Mouse (Mus musculus) heart, postnatal 0 days (tissue): ENCODE data around the gene Fkbp3. TPM values are rescaled to one million over a fixed set of nuclear protein-coding genes. Genes with fewer than 3 reads are reported as not detected.
A peak's percentile ranks its signal among the peaks of the same experiment; 100 is the strongest.

Experiments used
- ATAC-seq: fragments of 200-750 bp; cut with Nextera tagmentation; 2 replicates; pipeline ENCODE4 v1.8.0; 2017; ENCODE audit warnings: low read depth, moderate number of reproducible peaks, moderate library complexity; ENCODE audit not compliant: insufficient read depth
- DNase-seq: peaks from one replicate; pipeline ENCODE4 v3.0.0-alpha.2; 2016; ENCODE audit warnings: low spot score
- H3K27ac ChIP-seq: fragments of 300-500 bp; sonication (generic); 2 replicates; pipeline ENCODE4 v1.5.1; 2014; ENCODE audit warnings: low read depth, mild to moderate bottlenecking
- H3K27me3 ChIP-seq: fragments of 300-500 bp; sonication (generic); 2 replicates; pipeline ENCODE4 v1.6.1; 2014; ENCODE audit warnings: low read length, mixed read lengths; ENCODE audit not compliant: control insufficient read depth, insufficient read depth
- H3K36me3 ChIP-seq: fragments of 300-500 bp; sonication (generic); replicated peaks from 2 replicates; pipeline ENCODE4 v1.6.1; 2014; ENCODE audit warnings: low read length, mixed read lengths; ENCODE audit not compliant: control insufficient read depth, insufficient read depth
- H3K4me1 ChIP-seq: fragments of 300-500 bp; sonication (generic); 2 replicates; pipeline ENCODE4 v1.6.1; 2014; ENCODE audit warnings: antibody characterized with exemption; ENCODE audit not compliant: control insufficient read depth, insufficient read depth
- H3K4me2 ChIP-seq: fragments of 300-500 bp; sonication (generic); 2 replicates; pipeline ENCODE4 v1.6.1; 2014; ENCODE audit warnings: low read depth, mild to moderate bottlenecking, low read length, moderate library complexity
- H3K4me3 ChIP-seq: fragments of 300-500 bp; sonication (generic); 2 replicates; pipeline ENCODE4 v1.5.1; 2014; ENCODE audit warnings: low read depth, low read length
- H3K9ac ChIP-seq: fragments of 300-500 bp; sonication (generic); replicated peaks from 2 replicates; pipeline ENCODE4 v1.6.1; 2014; ENCODE audit warnings: low read depth, low read length, mixed read lengths
- H3K9me3 ChIP-seq: fragments of 300-500 bp; sonication (generic); replicated peaks from 2 replicates; pipeline ENCODE4 v1.6.1; 2016; ENCODE audit warnings: low read length; ENCODE audit not compliant: control insufficient read depth
- CTCF ChIP-seq: IDR thresholded peaks from 2 replicates; pipeline ENCODE4 v1.5.1; 2016; ENCODE audit warnings: antibody characterized with exemption, control low read depth, low read depth
- EP300 ChIP-seq: IDR thresholded peaks from 2 replicates; pipeline ENCODE4 v1.6.1; 2016; ENCODE audit warnings: antibody characterized with exemption, low read depth
- WGBS: fragments of 180-500 bp; shearing (Covaris S2); extraction: QIAGEN DNeasy Blood & Tissue Kit; methylation state at CpG from one replicate; pipeline ENCODE4 v1.1.7; 2014; 5-methylcytosine and 5-hydroxymethylcytosine counted together
- polyA plus RNA-seq: library from polyadenylated mRNA; unstranded; fragments of >200 nt; fragmentation: Nextera tagmentation; extraction: Ambion mirVana; gene quantifications from 2 replicates; pipeline ENCODE4 v1.2.1, GENCODE M21; 2015
- total RNA-seq: library from RNA; depleted of rRNA; stranded (reverse); fragments of >200 nt; gene quantifications from 2 replicates; pipeline ENCODE4 v1.2.3, GENCODE M21; 2014; ENCODE audit warnings: low replicate concordance

The Fkbp3 gene
- total and polyA plus RNA-seq, 2 experiments from 2014 or later: 200 to 604 TPM

DNA sequence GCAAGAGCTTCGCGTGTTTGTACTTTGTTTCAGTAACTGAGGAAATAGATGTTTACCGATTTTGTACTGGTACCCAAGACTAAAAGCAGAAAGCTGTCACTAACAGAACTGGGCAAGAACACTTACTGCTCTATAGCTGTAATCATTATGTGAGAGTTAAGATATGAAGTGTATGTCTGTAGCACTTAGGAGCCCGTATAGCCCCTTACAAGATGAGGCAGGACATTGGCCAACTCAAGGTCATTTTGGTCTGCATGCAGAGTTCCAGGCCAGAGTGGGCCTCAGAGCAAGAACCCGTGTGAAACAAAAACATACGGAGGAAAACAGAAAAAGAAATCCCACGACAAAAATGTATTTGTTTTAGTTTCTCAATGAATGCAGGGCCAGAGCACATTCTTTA, 844 bp upstream of the Fkbp3 start:
- no peaks in the 10 kb centered on the region for H3K9me3 ChIP-seq
- no peaks in the 10 kb centered on the region for H3K27me3 ChIP-seq
- peak overlapping the region; percentile 96 for H3K4me3 ChIP-seq
- TF ChIP-seq EP300 (no peak), CTCF (no peak)
- no peaks in the 10 kb centered on the region; the same call in 1 of the 2 replicates for H3K36me3 ChIP-seq
- peak overlapping the region; percentile 86; the same call in 1 of the 2 replicates for H3K9ac ChIP-seq
- 33% methylated on average over 7 of the region's 7 CpGs for WGBS
- DNase-seq: no peak
- peak overlapping the region; percentile 95 for H3K27ac ChIP-seq
- H3K4me1 ChIP-seq: peaks cover 19% of the 10 kb centered on the region
- H3K4me2 ChIP-seq: peak overlapping the region; percentile 97
- ATAC-seq: no peak

DNA sequence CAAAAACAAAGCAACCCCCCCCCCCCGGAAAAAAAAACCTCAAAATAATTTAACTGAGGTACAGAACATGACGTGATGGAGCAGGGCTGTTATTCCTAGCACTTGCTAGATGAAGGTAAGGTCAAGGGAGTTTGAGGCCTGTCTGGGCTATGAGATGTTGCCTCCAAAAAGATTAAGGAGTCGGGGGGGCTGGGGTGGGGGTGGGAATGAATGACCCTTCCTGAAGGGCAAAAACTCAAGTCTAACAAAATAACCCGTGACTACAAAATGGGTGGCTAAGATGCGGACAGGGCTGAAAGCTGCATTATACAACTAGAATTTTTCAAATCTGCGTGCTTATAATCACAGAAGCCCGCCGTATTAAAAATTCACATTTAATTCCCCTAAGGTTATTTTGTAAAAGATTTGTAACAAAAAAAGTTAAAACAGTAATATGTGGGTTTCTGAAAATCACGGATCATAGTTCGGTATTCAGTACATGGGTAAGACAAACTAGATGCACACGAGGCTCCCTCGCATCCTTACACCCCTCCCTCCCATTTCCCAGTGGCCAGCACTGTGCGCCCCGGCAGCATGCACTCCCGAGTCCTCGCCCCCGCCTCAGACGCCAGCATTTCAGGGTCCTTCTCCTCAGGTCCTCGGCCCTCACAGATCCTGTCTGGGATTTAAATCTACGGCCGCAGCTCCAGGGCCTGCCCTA, 746 bp downstream of the Fkbp3 start:
- Histone ChIP-seq H3K4me3 (peak overlapping the region; percentile 96), H3K36me3 (peaks cover 3% of the 10 kb centered on the region; the same call in 1 of the 2 replicates), H3K9me3 (no peaks in the 10 kb centered on the region), H3K9ac (peak overlapping the region; percentile 86), H3K27ac (peak overlapping the region; percentile 95), H3K27me3 (no peaks in the 10 kb centered on the region), H3K4me1 (peaks cover 29% of the 10 kb centered on the region), H3K4me2 (peak overlapping the region; percentile 97)
- ATAC-seq (peak; percentile 38), DNase-seq (peak; percentile 18)
- no peak for TF ChIP-seq EP300
- TF ChIP-seq CTCF: no peak
- WGBS: 1% methylated on average over 21 of the region's 21 CpGs

DNA sequence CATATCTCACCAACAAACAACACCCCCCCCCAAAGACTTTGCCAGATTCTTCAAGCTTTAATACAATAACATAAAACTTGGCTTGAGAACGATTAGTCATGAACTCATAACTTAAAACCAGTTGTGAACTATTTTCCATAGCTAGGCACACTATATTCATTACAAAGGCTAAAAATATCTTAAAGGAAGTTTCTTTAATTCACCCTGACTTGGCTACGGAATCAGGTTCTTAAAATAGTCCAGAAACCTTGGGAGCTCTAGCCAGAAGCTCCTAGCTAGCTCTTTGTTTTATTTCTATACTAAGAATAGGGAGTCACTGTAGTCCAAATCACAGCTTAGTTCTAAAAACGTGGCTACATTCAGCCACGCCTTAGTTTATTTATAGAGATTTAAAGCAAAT, 5.4 kb downstream of the Fkbp3 start:
- 16% methylated on average over 4 of the region's 4 CpGs for WGBS
- TF ChIP-seq CTCF (no peak), EP300 (no peak)
- peaks cover 14% of the 10 kb centered on the region for H3K4me1 ChIP-seq
- ATAC-seq: no peak
- no peak overlapping the region for H3K9ac ChIP-seq
- H3K36me3 ChIP-seq: peaks cover 26% of the 10 kb centered on the region
- H3K27ac ChIP-seq: peak overlapping the region; percentile 83
- H3K4me2 ChIP-seq: peak overlapping the region; percentile 31; the same call in 1 of the 2 replicates
- no peaks in the 10 kb centered on the region for H3K27me3 ChIP-seq
- no peak overlapping the region for H3K4me3 ChIP-seq
- no peaks in the 10 kb centered on the region for H3K9me3 ChIP-seq
- DNase-seq: peak; percentile 55

DNA sequence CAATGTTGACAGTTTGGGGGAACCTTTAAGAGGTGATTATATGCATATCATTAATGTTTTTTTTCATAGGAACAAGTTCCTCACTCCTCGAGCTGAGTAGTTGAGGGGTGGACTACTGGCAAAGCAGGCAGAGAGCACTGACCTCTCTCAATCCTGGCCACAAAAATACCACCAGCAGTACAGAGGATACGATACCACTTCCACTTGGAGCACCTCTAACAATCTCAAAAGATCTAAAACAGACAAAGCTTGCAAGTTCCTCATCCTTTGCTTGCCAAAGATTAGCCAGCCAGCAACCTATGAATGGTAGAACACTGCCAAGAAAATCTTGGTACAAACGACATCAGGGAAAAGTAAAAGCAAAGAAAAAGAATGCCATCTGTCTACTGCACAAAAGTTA, 7.6 kb downstream of the Fkbp3 start:
- ATAC-seq (no peak), DNase-seq (no peak)
- Histone ChIP-seq H3K9ac (no peak overlapping the region), H3K4me2 (no peak overlapping the region), H3K4me3 (no peak overlapping the region), H3K36me3 (peaks cover 39% of the 10 kb centered on the region), H3K9me3 (no peaks in the 10 kb centered on the region), H3K27ac (no peak overlapping the region), H3K27me3 (no peaks in the 10 kb centered on the region), H3K4me1 (peaks cover 14% of the 10 kb centered on the region)
- no peak for TF ChIP-seq EP300
- no peak for TF ChIP-seq CTCF
- WGBS: 38% methylated on average over 3 of the region's 3 CpGs

DNA sequence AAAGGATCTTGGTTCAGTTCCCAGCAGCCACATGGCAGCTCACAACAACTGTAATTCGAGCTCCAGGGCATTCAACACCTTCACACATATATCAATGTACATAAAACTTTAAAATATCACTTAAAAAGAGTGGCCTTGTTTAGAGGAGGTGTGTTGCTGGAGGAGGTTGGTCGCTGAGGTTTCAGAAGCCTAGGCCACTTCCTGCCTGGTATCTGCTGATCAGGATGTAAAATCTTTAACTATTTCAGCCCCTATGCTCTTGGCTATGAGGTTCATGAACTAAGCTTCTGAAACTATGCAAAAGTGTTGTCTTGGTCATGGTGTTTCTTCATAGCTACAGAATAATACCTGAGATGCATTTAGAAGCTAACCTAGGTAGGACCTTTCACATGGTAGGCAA, 8.6 kb downstream of the Fkbp3 start:
- Histone ChIP-seq H3K27me3 (no peaks in the 10 kb centered on the region), H3K4me2 (no peak overlapping the region), H3K4me3 (no peak overlapping the region), H3K36me3 (peaks cover 48% of the 10 kb centered on the region), H3K4me1 (peaks cover 14% of the 10 kb centered on the region), H3K27ac (no peak overlapping the region), H3K9me3 (no peaks in the 10 kb centered on the region), H3K9ac (no peak overlapping the region)
- ATAC-seq: no peak
- TF ChIP-seq CTCF: no peak
- no peak for TF ChIP-seq EP300
- 58% methylated on average over 2 of the region's 2 CpGs for WGBS
- DNase-seq: no peak

DNA sequence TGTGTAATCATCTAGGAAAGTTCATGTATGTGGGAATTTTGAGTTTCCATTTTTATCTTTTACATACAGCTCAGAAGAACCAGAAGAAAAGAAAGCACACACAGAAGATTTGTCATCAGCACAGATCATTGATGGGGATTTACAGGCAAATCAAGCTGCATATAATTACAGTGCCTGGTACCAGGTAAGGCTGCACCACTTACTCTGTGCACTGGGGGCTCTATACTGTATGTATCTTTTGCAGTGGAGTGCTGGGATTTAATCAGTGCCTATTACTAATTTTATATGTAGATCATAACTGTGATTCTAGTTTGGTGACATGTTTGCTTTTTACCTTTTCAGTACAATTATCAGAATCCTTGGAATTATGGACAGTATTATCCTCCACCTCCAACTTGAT, 12.7 kb downstream of the Fkbp3 start:
- TF ChIP-seq CTCF (no peak), EP300 (no peak)
- no peaks in the 10 kb centered on the region for H3K9me3 ChIP-seq
- H3K27ac ChIP-seq: no peak overlapping the region
- no peak overlapping the region for H3K9ac ChIP-seq
- no peak overlapping the region for H3K4me3 ChIP-seq
- DNase-seq: no peak
- H3K4me1 ChIP-seq: no peaks in the 10 kb centered on the region
- H3K4me2 ChIP-seq: no peak overlapping the region
- H3K36me3 ChIP-seq: peaks cover 64% of the 10 kb centered on the region
- H3K27me3 ChIP-seq: no peaks in the 10 kb centered on the region
- ATAC-seq: no peak
